Mouse (Mus musculus) gastrocnemius, postnatal 14 days (tissue): ENCODE results near the gene Card14. TPM values are rescaled to one million over a fixed set of nuclear protein-coding genes. Genes with fewer than 3 reads are reported as not detected.
"Not testable (repeated sequence)": the region's sequence is repeated elsewhere in the genome, so short reads cannot be mapped to it uniquely, and the experiment has no call there.

Experiments used
- DNase-seq: peaks from one replicate; pipeline ENCODE4 v3.0.0; 2021; ENCODE audit warnings: mixed read lengths
- intact Hi-C: fragments of 180-260 bp; cut with DNase I; formaldehyde crosslinking; loops from one replicate; pipeline ENCODE4 v1.15.1; 2025; ENCODE audit warnings: low total_unique reads
- total RNA-seq, 2 experiments: library from RNA; stranded (reverse); gene quantifications; 2 replicates each; pipeline ENCODE4 v1.2.3; 2021

Card14 gene
- total RNA-seq, 2 experiments from 2014 or later, result 0.64 to 1.3 TPM

GRCm38 (mm10) chr11:119344865-119345264 lies 37.3 kb downstream of the Card14 start:
- DNase-seq, result no peak
- intact Hi-C loops, result no loop called here

- DNase-seq, result no peak
- intact Hi-C loops, result no loop called here
These were observed 39.6 kb downstream of the Card14 start for GRCm38 (mm10) chr11:119347125-119347524.

DNA sequence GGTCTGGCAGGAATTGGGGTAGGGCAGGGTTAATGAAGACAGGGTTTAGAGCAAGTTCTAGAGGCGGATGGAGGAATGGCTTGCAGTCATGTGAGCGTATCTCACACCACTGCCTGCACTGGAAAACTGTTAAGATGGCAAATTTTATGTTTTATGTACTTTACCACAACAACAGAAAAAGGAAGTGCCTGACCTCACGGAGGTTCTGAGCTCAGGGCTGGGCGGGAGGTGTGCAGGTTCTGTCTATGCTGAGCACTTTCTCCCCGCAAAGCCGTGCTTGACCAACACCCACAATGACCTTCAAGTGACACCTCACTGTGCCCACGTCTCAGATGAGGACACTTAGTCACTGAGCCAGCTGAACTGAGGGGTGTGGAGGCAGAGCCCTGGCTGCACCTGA lies 44.5 kb downstream of the Card14 start:
- no peak for DNase-seq
- intact Hi-C loops, result loop anchor here (10.0 kb wide), 1 partner anchor 47 kb away; the partner anchor contains the start of genes Card14 and Eif4a3

DNA sequence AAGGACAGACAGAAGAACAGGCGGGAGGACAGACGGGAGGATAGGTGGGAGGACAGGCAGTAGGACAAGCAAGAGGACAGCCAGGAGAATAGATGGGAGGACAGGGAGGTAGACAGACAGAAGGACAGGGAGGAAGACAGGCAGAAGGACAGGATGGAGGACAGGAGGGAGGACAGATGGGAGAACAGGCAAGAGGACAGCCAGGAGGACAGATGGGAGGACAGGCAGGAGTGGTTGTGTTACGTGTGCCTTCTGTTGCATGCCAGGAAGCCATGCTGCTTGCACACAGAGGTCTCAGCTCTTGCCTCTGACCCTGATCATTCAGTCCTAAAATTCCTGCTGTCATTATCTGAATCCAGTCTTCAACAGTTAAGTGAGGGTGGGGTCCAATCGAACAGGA lies 46.4 kb downstream of the Card14 start:
- intact Hi-C loops, result loop anchor here (10.0 kb wide), 1 partner anchor 49 kb away; the partner anchor contains the start of genes Card14 and Eif4a3

DNA sequence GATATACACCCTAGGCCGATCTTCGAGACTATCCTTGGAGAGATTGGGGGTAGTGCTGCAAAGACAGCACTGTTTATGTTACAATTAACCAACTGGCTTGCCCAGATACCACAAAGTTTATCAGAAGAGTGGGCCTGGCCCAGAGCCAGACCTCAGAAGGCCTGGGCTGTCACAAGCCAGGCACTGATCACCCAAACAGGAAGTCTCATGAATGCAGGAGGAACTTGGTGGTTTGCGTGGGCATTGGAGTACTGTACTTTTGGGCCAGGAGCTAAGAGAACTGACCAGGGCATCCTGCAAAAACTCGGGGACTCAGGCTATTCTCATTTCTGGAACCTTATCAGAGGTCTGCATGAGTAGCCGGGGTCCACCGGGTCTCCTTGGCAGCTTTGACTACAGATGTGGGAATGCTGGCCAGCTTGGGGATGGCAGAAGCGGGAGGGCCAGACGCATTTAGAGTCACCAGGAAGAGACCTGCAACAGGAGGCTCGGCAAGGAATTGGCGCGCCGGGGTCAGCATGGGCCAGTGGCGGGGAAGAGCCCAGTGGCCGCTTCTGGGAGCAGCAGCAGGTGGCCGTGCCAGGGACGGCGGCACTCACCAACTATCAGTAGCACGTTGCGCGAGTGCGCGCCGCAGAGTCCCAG lies 47.4 kb downstream of the Card14 start:
- DNase-seq, result peak; percentile 43
- intact Hi-C loops, result loop anchor here (10.0 kb wide), 1 partner anchor 50 kb away; the partner anchor contains the start of genes Card14 and Eif4a3

More for the DNA sequence above, 46.4 kb downstream of the Card14 start:
- no peak for DNase-seq

GRCm38 (mm10) chr11:119355443-119356385 lies 48.1 kb downstream of the Card14 start, which contains the start of the genes Sgsh and Slc26a11:
Sgsh (minus strand) TSS chr11:119355536.
Slc26a11 (plus strand) TSS chr11:119355557.
- intact Hi-C loops, result loop anchor here (10.0 kb wide), 1 partner anchor 51 kb away; the partner anchor contains the start of genes Card14 and Eif4a3
- DNase-seq, result peak; percentile 91

GRCm38 (mm10) chr11:119359089-119359488 lies 51.5 kb downstream of the Card14 start:
- intact Hi-C loops, result loop anchor here (10.0 kb wide), 1 partner anchor 54 kb away; the partner anchor contains the start of genes Card14 and Eif4a3
- DNase-seq, result no peak

DNA sequence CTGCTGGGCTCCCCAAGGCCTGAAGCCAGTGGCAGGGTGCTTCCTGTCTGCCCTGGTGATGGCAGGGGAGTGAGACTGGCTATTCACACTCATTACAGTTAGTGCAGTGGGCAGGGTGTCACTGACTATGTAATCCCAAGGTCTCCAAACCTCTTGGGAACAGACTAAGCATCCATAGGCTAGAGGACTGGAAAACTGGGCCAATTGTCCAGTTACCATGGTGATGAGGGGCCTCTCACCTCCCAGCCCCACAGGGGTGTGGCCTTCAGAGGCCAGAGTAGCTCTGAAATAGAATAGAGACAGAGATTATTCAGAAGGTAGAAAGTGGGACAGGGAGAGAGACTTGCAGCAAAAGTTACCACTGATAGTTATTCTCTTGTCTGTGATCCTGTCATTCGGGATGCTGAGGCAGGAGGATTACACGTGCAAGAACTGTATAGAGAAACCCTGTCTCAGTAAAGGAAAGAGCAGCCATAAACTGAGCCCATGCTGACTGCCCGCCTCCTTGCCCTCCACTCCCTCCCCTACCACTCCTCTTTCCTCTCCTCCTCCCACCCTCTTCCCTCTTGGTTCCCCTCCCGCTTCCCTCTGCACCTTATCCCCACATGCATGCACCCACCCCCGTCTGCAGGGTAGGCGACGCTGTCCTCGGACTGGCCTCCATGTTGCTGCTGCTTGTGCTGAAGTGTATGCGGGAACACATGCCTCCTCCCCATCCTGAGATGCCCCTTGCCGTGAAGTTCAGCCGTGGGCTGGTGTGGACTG lies 55.4 kb downstream of the Card14 start:
- DNase-seq, result no peak
- intact Hi-C loops, result no loop called here

GRCm38 (mm10) chr11:119363534-119364145 lies 56.1 kb downstream of the Card14 start:
- DNase-seq, result peak; percentile 64
- intact Hi-C loops, result no loop called here

GRCm38 (mm10) chr11:119375425-119375824 lies 67.9 kb downstream of the Card14 start:
- intact Hi-C loops, result no loop called here
- DNase-seq, result no peak

DNA sequence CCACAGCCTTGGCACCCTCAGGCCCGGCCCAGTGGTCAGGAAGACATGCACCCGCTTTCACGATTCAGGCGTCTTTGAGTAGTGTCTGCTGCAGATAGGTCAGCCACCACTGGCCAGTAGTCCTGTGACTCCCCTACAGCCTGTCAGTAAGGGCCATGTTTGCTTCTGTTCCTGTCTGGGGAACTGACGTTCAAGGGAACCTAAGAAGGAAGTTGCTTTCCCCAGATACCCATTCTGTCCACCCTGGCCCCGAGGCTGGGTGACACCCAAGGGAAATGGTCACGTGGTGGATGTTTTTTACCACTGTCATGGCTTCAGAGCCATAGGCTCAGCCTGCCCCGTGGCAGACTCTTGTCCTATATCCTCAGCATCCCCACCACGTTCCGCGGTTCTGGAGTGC lies 69.8 kb downstream of the Card14 start:
- no peak for DNase-seq
- intact Hi-C loops, result no loop called here

GRCm38 (mm10) chr11:119378551-119378950 lies 71.0 kb downstream of the Card14 start:
- intact Hi-C loops, result no loop called here
- DNase-seq, result no peak

DNA sequence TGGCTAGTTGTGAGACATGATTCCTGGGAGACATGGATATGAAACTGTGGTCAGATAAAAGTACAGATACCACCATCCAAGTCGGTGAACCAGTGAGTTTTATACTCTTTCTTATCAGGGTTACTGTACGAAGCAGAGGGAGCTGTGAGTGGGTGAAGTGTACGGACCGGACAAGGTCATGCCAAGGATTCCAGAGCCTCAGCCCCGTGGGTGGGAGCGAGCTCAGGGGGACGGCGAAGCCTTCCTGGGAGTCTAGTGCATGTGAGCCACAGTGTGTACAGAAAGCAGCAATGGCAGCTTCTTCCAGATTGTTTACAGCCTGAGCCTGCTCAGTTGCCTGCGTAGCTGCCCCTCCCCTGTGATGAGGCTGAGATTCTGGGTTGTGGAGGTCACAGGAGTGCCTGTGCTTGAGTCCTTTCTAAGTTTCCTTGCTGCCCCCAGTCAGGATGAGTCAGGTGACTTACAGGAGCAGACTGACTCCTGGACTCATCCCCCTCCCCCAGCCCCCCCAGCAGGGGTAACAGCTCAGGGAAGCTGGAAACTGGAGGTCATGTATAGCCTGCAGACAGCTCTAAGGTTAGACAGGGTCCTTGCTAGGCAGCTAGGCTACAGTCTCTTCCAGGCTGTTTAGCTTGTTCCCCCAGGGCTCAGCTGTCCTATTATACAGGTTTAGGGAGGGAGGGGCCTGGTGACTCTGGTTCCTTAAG lies 74.2 kb downstream of the Card14 start:
- DNase-seq, result no peak
- intact Hi-C loops, result no loop called here

- intact Hi-C loops, result no loop called here
- no peak for DNase-seq
These were observed 74.8 kb downstream of the Card14 start for GRCm38 (mm10) chr11:119382338-119382850.

GRCm38 (mm10) chr11:119384904-119385303 lies 77.3 kb downstream of the Card14 start:
- no peak for DNase-seq
- intact Hi-C loops, result no loop called here

GRCm38 (mm10) chr11:119386306-119386705 lies 78.7 kb downstream of the Card14 start:
- no peak for DNase-seq
- intact Hi-C loops, result no loop called here

DNA sequence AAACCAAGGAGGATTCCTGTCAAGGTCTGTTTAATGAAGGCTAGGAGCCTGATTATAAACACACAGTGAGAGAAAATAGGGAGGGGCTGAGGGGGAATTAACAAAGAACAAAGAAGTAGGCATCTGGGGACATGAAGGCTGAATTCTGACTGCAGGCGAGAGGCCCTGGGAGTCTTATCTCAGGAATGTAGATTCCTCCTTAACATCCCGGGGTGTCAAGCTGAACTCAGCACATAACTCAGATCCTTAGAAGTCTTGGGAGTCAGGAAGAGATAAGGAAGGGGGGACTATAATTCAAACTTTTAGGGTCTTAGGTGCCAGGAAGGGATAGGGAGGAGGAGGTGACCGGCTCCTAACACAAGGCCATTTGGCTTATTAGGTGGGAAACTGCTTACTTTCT lies 79.7 kb downstream of the Card14 start:
- intact Hi-C loops, DNase-seq: not testable (repeated sequence)

- peak; percentile 87 for DNase-seq
- intact Hi-C loops, result no loop called here
These were observed 82.3 kb downstream of the Card14 start for GRCm38 (mm10) chr11:119389851-119390270.
